8 mouse cellular contexts compared by ENCODE assay signal in genomic region chr6:17087485-17087884, GRCm38 (mm10). TPM values are rescaled to one million over a fixed set of nuclear protein-coding genes. Genes with fewer than 3 reads are reported as not detected.
A peak's percentile ranks its signal among the peaks of the same experiment; 100 is the strongest.
DNase-seq lines count a peak whose midpoint lies in the region; ATAC-seq and TF ChIP-seq lines count a peak whose summit lies in the region.

No protein-coding gene starts in this region.

- peak; percentile 90 for TF ChIP-seq CTCF in heart, adult 2 months (IDR thresholded peaks at IDR 0.05)

- H3K9ac ChIP-seq in heart, adult 2 months (ENCODE audit: low read depth, low read length) = no peak overlapping the region
- no peak overlapping the region for H3K9ac ChIP-seq in heart, embryonic 11.5 days (ENCODE audit: low read depth, low read length)
- H3K9ac ChIP-seq in embryonic facial prominence, embryonic 11.5 days (replicated peaks; ENCODE audit: low read length) = no peak overlapping the region
- no peak overlapping the region for H3K9ac ChIP-seq in limb, embryonic 14.5 days (ENCODE audit: low read depth, low read length, severe bottlenecking)

- no peak for TF ChIP-seq POLR2A in heart, adult 2 months (IDR thresholded peaks at IDR 0.05; ENCODE audit: insufficient read depth, low read depth, low read length)
- no peak for TF ChIP-seq POLR2A in limb, embryonic 14.5 days (IDR thresholded peaks at IDR 0.05; ENCODE audit: borderline replicate concordance, extremely low read depth, insufficient read depth, insufficient read length)

- peaks cover 1% of the 10 kb centered on the region; the same call in 1 of the 2 replicates for H3K27me3 ChIP-seq in heart, adult 2 months (ENCODE audit: control insufficient read depth, insufficient read depth, low read length)
- H3K27me3 ChIP-seq in heart, embryonic 11.5 days (ENCODE audit: control insufficient read depth, insufficient read depth, low read length) = peaks cover 14% of the 10 kb centered on the region; the same call in 1 of the 2 replicates
- no peaks in the 10 kb centered on the region for H3K27me3 ChIP-seq in embryonic facial prominence, embryonic 11.5 days (ENCODE audit: control insufficient read depth, insufficient read depth, low read length)
- no peaks in the 10 kb centered on the region for H3K27me3 ChIP-seq in limb, embryonic 14.5 days (ENCODE audit: control insufficient read depth, insufficient read depth, low read length)

- intact Hi-C loops in heart, adult 2 months (cut with DNase I) = no loop called here

- no peak for ATAC-seq in heart, embryonic 11.5 days (replicated peaks; ENCODE audit: insufficient number of reproducible peaks, low FRiP score, low TSS enrichment)
- ATAC-seq in embryonic facial prominence, embryonic 11.5 days (replicated peaks; ENCODE audit: insufficient number of reproducible peaks, low FRiP score, low TSS enrichment, low read depth) = no peak
- ATAC-seq in limb, embryonic 14.5 days (ENCODE audit: low FRiP score, low read depth) = no peak

- peaks cover 4% of the 10 kb centered on the region for H3K4me1 ChIP-seq in heart, adult 2 months (ENCODE audit: control insufficient read depth, insufficient read depth, low read length)
- no peaks in the 10 kb centered on the region for H3K4me1 ChIP-seq in heart, embryonic 11.5 days (ENCODE audit: control insufficient read depth, insufficient read depth, low read length)
- H3K4me1 ChIP-seq in embryonic facial prominence, embryonic 11.5 days (ENCODE audit: control insufficient read depth, insufficient read depth, low read length) = no peaks in the 10 kb centered on the region
- H3K4me1 ChIP-seq in limb, embryonic 14.5 days (ENCODE audit: control insufficient read depth, insufficient read depth, low read length) = peaks cover 13% of the 10 kb centered on the region

- no peaks in the 10 kb centered on the region for H3K9me3 ChIP-seq in heart, embryonic 11.5 days (replicated peaks; ENCODE audit: control insufficient read depth, low read length)
- H3K9me3 ChIP-seq in embryonic facial prominence, embryonic 11.5 days (replicated peaks; ENCODE audit: control insufficient read depth, low read length) = no peaks in the 10 kb centered on the region
- H3K9me3 ChIP-seq in limb, embryonic 14.5 days (ENCODE audit: control insufficient read depth, low read length) = no peaks in the 10 kb centered on the region

- H3K4me2 ChIP-seq in heart, embryonic 11.5 days = no peak overlapping the region
- no peak overlapping the region for H3K4me2 ChIP-seq in embryonic facial prominence, embryonic 11.5 days (ENCODE audit: low read depth, low read length)
- no peak overlapping the region for H3K4me2 ChIP-seq in limb, embryonic 14.5 days (replicated peaks; ENCODE audit: low read depth, low read length, severe bottlenecking)

- 0 out of 2 replicates have a peak, but pooled peaks have one; percentile 48 for TF ChIP-seq EP300 in heart, adult 2 months (IDR thresholded peaks at IDR 0.05; ENCODE audit: insufficient read depth, low read depth, low read length)

- no peaks in the 10 kb centered on the region for H3K36me3 ChIP-seq in heart, adult 2 months (ENCODE audit: control insufficient read depth, insufficient read depth, low read length)
- no peaks in the 10 kb centered on the region for H3K36me3 ChIP-seq in heart, embryonic 11.5 days (ENCODE audit: control insufficient read depth, insufficient read depth, low read length)
- H3K36me3 ChIP-seq in embryonic facial prominence, embryonic 11.5 days (replicated peaks; ENCODE audit: control insufficient read depth, insufficient read depth, low read depth, low read length) = no peaks in the 10 kb centered on the region
- peaks cover 4% of the 10 kb centered on the region; the same call in 1 of the 2 replicates for H3K36me3 ChIP-seq in limb, embryonic 14.5 days (ENCODE audit: control insufficient read depth, insufficient read depth, low read length)

- no peaks in the 10 kb centered on the region for H3K79me2 ChIP-seq in heart, adult 2 months (replicated peaks; ENCODE audit: control insufficient read depth, insufficient read depth, low read length)

- no peak overlapping the region for H3K27ac ChIP-seq in heart, adult 2 months
- H3K27ac ChIP-seq in heart, embryonic 11.5 days (ENCODE audit: low read depth, low read length) = no peak overlapping the region
- H3K27ac ChIP-seq in embryonic facial prominence, embryonic 11.5 days (replicated peaks; ENCODE audit: low read depth, low read length) = no peak overlapping the region
- H3K27ac ChIP-seq in limb, embryonic 14.5 days (replicated peaks; ENCODE audit: low read depth, low read length) = no peak overlapping the region

- no peak overlapping the region for H3K4me3 ChIP-seq in heart, adult 2 months
- H3K4me3 ChIP-seq in heart, embryonic 11.5 days (ENCODE audit: low read depth, low read length) = no peak overlapping the region
- H3K4me3 ChIP-seq in embryonic facial prominence, embryonic 11.5 days (ENCODE audit: low read depth, low read length) = no peak overlapping the region
- no peak overlapping the region for H3K4me3 ChIP-seq in limb, embryonic 14.5 days (replicated peaks; ENCODE audit: low read length)

- WGBS in heart, adult 2 months = 56% methylated on average over 6 of the region's 6 CpGs
- 56% methylated on average over 6 of the region's 6 CpGs for WGBS in heart, embryonic 11.5 days (ENCODE audit: insufficient replicate concordance)
- 66% methylated on average over 6 of the region's 6 CpGs for WGBS in embryonic facial prominence, embryonic 11.5 days
- WGBS in limb, embryonic 14.5 days = 71% methylated on average over 6 of the region's 6 CpGs

- peak; percentile 51 to 80 for DNase-seq in heart, adult 2 months
- peak; percentile 80 to 86 for DNase-seq in adrenal gland, adult 18-20 months (ENCODE audit: low spot score in 2 of 2)
- DNase-seq in embryonic facial prominence, embryonic 11.5 days (ENCODE audit: low spot score) = peak; percentile 85
- DNase-seq in kidney, adult 8-10 months = peak; percentile 51 to 84
- DNase-seq in limb, embryonic 14.5 days (ENCODE audit: low spot score) = peak; percentile 80
- peak; percentile 72 for DNase-seq in ovary, postnatal 14 days (ENCODE audit: low spot score)
- DNase-seq in thymus, postnatal 10 days (ENCODE audit: low spot score in 2 of 2) = peak; percentile 33 to 79

RNA-seq across cellular contexts. Expression of gene Tes, which starts 22.5 kb away (rescaled TPM):
- total RNA-seq in heart, adult 2 months (2021) = 1 to 10 TPM; 2.3 to 4.0 TPM
- polyA plus RNA-seq in heart, adult 2 months (2012; rRNA removed) = 3.3 and 3.9 TPM in 2 replicates
- 18.9 and 21.7 TPM in 2 replicates for polyA plus RNA-seq in heart, embryonic 11.5 days (2014; fragmentation: Nextera tagmentation; extraction: Ambion mirVana)
- 10 to 100 TPM in 1 of 2 experiments, 1 to 10 TPM in 1; 8.3 to 14.2 TPM for total RNA-seq in adrenal gland, adult 18-20 months (2021)
- 125 and 130 TPM in 2 replicates for polyA plus RNA-seq in embryonic facial prominence, embryonic 11.5 days (2014; fragmentation: Nextera tagmentation; extraction: Ambion mirVana)
- 54.2 and 57.7 TPM in 2 replicates for polyA plus RNA-seq in limb, embryonic 14.5 days (2012; rRNA removed)
- polyA plus RNA-seq in limb, embryonic 14.5 days (2014; fragmentation: Nextera tagmentation; extraction: Ambion mirVana) = 69.1 and 82.8 TPM in 2 replicates
